Mouse (Mus musculus) right cerebral cortex, postnatal 4 days (tissue): ENCODE data around the gene Ackr3.
A peak's percentile ranks its signal among the peaks of the same experiment; 100 is the strongest.

ENCODE experiments used
- DNase-seq: peaks from one replicate; pipeline ENCODE4 v3.0.0-alpha.2; 2022

The Ackr3 gene

DNA sequence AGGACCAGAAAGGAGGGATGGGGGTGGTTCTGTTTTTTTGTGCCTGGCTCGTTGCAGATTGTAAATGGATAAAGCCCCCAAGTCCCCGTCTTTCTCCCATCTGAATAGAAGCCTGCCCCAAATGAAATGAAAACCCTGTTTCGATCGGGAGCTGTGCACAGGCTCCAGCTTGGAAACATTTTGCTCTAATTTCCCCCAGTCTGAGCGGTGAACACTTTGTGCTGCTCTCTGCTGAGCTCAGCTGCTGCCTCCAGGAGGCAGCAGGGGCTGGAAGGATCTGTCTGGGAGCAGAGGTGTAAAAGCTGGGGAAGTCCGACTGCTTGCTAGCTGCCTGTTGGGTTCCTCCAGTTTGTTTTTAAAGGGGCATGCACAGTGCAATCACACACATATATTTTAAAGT, 1.4 kb downstream of the Ackr3 start:
- peak; percentile 49 for DNase-seq

DNA sequence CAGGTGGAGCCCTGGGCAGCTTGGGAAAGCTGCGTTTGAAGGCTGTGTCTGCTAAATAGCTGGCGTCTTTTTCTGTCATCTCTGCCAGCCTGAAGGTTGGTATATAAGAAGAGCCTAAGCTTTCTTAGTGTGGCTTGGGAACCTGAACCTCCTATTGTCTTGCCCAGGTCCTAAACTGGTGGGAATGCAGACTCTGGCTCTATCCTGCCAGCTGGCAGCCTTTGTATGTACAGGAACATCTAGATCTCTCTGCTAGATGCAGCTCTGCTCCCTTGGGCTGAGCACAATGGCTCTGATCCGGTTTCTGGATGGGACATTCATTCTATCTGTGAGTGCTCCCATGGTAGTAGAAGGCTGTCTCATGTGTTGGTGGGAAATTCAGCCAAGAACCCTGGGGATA, 2.9 kb downstream of the Ackr3 start:
- DNase-seq = no peak

DNA sequence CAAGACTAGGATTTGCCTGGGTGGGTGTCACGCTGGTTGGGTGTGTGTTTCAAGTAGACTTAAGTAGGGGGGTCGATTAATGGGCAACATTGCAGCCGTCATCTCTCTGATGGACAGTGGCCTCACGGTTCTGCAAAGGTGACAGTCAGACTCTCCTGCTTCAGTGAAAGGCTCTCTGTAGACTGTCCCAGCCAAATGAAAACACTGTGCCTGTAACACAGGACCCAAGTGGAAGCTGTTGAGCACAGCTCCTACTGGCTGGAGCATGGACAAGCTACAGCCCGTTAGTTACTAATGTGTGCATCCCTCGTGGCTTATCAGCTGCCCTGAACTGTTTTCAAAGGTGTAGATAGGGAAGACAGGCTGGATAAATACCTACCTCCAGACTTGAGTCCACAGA, 3.5 kb downstream of the Ackr3 start:
- DNase-seq = no peak

DNA sequence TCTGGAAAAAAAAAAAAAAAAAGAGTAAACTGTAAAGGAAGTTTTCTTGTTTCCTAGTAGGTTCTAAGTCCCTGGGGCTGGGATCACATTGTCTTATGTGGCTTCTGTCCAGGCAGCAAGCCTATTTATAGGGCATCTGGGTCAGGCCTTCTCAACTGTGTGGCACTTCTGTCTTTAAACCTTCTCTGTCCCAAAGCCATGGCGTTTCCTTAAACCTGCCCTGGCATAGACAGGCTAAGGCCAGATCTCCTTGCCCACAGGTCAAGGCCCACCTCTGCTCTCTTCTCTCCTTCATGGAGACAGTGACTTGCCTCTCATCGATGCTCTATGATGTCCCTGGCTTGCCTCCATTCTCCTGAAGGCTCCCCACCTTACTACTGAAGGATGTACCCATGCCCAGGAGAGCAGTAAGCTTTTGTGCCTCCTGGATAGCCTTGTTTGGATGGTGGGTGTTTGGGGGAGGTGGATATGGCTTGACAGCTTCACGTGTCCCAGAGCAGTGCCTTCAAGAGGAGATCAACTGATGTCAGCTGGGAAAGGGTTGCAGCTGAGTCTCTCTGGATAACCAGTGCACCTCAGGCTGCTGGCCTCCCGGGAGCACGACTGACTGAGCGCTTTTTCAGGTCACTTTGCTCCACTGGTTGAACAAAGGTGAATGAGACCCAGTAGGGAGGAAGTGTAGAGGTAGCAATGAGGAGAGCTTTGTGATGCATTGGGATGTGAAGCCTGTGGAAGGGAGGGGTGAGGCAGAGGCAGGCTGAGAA, 4.1 kb downstream of the Ackr3 start:
- DNase-seq = no peak

DNA sequence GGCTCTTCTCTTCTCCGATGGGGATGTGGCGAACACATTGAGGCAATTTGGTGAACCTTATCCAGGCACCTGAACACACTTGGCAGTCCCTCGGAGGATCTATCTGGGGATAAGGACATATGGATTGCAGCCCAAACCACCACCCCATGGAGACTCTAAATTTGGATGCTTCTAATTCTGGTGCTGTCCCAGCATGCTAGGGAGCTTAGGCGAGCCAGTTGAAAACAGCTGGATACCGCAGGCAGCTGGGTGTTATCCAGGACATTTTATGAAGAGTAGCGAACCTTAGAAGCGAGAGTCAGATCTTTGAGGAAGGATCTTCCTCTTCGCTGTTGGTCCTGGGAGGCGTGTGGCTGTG, 4.7 kb downstream of the Ackr3 start:
- no peak for DNase-seq

DNA sequence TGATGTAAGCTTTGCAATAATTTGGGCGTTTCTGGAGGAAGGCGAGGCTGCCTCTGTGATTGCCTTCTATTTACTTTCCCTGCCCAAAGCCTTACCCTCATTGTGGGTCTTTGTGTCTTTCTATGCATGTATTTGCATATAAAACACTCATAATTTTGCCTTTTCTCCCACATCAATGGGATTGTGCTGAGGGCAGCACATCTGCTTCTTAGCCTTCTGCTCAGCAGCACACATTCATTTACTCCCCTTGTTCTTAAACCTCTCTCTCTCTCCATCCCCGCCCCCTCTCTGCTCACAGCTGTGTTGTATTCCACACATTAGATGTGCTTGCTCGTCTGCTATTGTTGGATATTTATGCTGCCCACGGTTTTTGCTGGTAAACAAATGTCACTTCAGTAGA, 5.3 kb downstream of the Ackr3 start:
- DNase-seq = no peak

DNA sequence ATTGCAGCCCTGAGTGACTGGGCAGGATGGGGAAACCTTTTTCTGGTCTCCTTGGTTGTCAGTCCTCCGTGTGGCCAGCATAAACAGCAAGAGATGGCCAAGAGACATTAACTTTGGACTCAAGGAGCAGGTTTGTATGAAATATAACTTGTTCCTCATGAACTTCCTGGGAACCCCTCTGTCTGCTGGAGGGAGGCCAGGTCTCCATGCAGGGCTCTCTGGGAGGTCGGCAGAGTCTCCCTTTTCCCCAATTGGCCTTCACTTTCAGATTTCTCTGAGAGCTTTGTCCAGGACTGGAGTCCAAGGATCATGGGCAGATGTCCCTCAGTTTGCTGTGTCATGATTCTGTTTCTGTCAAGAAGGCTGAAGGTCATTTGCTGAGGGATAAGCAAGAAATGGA, 6.0 kb downstream of the Ackr3 start:
- DNase-seq = no peak

DNA sequence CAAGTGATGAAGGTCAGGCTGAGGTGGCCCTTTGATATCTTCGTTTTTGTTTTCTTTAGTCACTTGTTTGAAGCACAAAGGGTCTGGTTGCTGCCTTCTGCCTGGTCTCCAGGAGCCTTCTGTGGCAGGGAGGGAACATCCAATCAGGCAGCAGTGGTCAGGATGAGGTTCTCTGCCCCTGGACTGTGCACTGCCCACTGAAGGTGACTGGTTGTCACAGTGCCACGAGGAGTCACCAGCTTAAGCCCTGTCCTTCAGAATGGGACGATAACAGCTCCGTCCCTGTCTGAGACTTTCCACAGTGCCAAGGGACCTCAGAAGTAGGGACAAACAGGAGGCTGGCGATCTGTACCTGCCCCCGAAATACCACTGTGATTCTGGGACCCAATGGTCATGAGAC, 6.6 kb downstream of the Ackr3 start:
- no peak for DNase-seq

DNA sequence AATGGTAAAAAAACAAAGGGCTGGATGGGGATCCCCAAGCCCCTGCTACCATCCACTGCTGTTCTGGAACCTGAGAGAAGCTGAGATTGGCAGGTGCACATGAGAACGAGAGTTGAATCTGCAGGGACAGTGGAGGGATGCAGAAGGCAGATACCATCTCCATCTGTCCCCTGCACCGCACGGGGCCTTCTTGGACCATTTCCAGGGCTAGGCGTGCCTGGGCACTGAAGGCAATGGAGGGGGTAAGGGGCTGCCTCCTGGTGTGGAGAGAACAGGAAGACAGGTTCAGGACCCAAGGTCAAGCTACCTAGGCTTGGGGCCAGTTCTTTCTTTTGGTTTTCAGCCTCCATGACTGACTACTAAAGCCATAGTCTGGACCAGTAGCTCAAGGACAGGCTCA, 7.0 kb downstream of the Ackr3 start:
- no peak for DNase-seq

DNA sequence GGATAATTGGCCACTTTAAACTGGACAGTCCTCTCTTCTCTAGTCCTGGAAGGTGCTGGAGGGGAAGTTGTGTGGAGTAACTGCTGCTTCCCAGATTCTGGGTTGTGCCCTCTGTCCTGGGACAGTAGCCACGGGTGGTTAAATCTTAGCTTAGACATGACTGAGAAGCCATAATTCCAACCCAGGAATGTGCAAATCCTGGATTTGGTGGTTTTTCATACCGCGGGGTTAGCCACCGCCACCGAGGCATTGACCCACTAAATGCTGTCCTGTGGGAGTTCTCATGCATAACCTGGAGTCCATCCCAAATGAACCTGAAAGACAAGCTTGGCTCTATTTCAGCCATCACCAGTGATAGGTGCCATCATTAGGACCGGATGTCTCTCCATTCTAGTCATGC, 8.6 kb downstream of the Ackr3 start:
- DNase-seq = no peak

DNA sequence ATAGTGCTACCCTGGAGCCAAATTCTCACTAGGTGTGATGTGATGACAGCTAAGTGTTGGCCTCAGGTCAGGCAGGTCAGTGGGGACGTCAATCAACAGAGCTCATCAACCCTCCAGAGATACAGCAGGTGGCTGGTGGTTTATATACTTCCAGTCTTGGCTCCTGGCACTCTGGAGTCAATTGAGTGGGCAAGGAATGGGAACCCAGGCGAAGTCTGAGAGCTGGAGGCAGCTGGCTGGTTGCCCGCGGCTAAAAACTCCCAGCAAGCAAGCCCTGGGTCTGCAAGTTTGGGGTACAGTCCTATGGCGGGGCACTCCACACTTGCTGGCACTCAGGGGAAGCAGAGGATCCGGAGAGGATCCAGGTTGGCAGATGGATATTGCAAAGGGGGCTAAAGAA, 9.1 kb downstream of the Ackr3 start:
- no peak for DNase-seq

DNA sequence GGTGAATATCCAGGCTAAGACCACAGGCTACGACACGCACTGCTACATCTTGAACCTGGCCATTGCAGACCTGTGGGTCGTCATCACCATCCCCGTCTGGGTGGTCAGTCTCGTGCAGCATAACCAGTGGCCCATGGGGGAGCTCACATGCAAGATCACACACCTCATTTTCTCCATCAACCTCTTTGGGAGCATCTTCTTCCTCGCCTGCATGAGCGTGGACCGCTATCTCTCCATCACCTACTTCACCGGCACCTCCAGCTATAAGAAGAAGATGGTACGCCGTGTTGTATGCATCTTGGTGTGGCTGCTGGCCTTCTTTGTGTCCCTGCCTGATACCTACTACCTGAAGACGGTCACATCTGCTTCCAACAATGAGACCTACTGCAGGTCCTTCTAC, 10.2 kb downstream of the Ackr3 start:
- DNase-seq = no peak

DNA sequence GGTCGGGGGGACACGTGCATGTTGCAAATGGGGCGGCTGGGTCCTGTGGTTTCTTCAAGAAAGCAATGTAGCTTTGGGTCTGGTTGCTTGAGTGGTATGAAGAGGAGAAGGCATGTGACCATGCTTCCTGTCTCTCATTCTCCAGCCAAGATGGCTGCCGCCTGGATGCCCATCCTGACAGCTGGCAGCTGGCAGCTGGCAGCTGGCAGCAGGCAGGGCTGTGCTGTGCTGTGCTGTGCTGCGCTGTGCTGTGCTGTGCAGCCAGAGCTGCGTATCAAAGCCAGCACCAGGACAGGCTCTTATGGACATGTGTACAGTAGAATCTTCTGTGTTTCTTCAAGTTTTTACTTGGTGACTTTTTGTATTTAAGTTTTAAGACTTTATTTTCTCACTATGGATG, 11.1 kb downstream of the Ackr3 start:
- DNase-seq = no peak

DNA sequence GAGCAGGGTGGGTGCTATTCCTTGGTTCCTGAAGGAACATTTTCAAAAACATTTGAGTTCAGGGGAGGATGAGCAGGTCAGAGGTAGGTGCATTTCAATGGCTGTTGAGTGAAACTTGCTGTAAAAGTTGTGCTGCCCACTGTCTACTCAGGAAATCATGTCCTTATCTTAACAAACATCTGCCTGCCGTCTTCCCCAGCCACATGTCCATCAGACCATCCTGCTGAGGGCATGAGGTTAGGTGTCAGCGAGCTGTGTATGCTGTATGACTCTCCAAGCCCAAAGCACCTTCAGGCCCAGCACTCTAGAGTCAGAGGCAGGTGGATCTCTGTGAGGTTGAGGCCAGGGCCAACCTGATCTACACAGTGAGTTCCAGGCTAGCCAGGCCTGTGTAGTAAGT, 12.1 kb downstream of the Ackr3 start:
- no peak for DNase-seq

DNA sequence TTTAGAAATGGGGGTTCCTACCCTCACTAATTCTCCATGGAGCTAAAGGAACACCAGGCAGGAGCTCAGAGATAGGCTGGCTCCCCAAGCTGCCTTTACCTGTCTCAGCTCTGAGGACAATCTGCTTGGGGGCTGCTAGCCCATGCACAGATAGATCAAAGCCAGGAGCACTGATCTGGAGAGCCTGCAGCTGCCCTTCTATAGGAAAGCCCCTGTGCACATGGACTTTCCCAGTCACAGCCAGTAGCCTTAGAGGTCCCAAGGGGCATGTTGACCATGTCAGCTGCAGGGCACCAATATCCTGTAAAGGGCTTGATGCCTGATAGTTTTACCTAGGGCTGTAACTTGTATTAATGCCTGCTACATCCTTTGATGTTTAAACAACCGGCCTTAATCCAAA, 12.6 kb downstream of the Ackr3 start:
- no peak for DNase-seq

DNA sequence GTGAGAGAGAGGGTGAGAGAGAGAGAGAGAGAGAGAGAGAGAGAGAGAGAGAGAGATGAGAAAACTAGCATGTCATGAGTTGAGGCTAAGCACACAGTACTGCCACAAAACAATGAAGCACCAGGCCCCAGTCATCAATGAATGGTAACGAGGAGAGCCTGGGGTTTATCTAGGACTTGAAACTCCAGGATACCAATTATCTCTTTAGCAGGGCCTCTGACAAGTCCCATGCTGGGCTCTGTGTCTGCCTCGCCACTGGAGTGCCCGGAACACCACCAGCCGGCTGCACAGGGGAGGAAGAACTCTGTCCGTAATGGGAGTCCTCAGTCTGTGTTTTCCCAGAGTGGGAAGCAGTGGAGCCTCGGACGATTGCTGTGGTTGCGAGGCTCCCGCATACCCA, 16.5 kb downstream of the Ackr3 start:
- no peak for DNase-seq

DNA sequence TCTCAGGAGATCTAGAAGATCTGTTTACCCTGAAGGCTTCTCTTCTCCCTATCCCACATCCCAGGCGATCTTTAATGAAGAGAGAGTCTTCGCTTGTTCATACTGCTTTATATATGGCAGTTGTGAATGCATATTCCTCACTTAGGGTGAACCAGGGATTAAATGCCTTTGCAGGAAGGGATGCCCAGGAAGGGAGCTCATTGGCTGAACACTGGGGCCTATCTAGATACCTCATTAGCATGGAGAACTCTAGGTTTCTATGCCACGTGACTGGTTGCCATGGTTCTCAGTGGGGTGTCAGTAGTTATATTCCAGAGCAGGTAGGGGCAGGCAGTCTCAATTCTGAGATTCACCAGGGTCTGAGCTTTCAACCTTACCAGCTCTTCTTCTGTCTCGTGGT, 17.1 kb downstream of the Ackr3 start:
- DNase-seq = no peak

DNA sequence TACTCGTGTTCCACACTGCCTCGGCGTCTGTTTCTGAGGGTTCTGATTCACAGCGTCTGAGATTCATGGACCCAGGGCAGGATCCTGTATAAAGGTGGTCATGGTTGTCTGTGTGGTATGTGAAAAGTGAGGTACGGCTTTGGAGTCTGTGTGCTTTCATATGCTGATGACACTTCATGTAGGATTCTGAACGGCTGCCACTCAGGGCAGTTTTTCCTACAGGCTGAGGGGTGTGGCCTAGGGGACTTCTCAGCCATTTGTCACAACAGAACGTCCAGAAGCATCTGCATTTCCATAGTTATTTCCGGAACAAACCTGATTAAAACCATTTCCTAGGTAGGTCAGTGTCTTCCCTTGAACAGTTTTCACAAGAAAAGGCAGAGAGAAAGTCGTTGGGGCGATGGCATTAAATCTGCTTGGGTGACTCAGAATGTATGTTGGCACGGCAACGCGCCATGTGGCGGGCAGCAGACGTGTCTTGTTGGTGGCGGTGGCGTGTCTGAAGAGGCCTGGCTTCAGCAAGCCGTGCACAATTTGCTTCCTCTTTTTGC, 18.1 kb downstream of the Ackr3 start:
- peak; percentile 67 for DNase-seq

DNA sequence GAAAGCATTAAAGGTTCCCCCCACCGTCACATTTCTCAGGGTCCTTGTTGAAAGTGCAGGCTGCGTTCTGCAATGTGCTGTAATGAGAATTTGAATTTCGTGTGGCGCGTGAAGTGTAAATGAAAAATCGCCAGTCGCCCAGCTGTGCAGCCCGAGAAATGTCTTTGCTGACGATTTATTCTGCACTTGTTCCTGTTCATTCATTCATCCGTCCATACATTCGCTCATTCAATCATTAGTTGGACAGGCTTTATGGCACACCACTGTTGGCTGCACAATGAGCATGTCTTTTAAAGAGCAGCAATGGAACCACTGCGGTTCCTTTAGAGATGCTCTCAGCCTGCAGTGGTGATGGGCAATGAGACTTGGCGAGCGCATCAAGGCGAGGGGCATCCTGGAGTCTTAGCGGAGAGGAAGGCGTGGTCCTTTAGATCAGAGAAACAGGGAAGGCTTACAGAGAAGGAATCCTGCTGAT, 18.7 kb downstream of the Ackr3 start:
- DNase-seq = no peak

DNA sequence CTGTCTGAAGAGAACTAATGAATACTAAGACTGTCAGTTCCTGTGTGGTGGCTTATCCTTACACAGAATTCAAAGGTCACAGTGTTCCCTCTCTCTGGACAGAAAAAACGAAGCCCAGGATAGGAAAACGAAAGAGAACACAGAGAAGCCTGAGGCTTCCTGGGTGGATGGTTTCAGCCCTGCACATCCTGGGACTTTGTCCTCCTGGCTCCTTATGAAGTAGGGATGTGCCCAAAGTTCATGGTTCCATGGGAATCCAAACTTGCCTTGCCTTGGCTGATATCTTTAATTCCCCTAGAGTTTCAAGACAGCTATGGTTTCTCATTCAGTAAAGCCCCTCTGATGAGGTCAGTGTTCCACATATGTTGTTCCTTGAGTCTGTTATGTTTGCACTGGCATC, 19.2 kb downstream of the Ackr3 start:
- DNase-seq = no peak

DNA sequence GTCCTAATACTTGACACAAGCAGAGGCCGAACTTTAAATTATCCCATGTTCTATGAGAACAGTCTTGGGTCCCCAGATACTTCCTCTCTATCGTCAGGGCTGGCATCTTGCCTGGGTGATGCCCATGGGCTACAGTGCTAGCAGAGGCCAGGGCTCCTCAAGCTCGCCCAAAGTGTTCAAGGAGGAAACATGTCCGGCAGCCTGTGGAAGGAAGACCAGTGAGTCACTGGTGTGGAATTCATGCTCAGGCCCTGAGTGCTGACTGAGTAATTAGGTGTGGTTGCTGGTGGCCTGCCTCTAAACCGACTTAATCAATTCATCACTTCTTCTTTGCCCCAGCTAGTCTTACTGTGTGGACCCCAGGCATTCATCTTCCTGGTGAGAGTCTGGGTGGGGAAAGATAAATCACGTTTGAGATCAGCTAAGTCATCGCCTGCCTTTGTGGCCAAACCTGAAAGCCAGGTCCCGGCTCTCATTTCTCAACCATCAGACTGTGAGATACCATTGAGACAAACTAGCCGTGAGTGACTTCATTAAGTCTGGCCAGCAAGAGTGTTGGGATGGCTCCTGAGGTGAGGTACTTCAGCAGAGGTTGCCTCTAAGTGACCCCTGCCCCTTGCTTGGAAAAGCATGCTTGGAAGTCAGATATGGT, 21.9 kb downstream of the Ackr3 start:
- DNase-seq = no peak

DNA sequence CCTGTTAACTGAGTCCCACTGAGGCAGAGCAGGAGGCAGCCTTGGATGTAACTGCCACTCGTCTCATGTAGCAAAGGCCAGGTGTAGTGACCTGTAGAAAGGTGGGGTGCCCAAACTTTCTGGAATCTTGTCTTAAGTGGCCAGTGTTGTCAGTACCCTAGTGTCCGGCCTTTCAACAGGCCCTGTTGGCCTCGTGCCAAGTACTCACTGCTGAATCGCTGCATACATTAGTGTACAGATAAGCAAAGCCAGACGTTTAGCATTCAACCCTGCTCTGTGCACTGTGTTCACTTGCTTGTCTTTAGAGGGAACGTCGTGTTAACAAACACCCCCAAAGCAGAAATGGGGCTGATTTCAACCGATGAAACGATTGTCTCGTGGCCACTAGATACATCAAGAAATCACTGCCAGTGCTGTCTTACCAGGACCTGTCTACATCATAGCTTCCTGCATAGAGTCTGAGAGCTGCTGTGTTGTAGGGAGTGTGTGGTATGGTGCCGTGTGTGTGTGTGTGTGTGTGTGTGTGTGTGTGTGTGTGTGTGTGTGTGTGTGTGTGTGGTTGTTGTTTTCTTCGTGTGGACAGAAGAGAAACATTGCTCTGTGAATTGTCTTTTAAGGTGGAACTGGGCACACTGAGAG, 24.0 kb downstream of the Ackr3 start:
- no peak for DNase-seq

DNA sequence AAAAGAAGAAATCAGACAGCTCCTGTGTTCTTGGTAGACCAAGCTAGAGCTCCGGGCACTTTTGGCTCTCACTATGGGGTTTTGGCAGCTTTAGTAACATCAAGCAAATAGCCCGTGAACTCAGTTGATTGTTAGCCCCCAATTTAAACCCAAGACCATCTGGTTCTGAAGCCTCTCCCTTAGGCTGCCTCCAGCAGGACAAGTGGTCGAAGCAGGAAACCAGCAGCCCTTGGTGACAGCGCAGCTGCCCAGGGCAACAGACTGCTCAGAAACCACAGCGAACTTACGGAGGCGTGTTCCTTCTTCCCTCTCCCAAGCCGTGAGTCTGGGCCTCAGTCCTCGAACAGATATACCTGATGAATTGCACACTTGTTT, 24.5 kb downstream of the Ackr3 start:
- DNase-seq = no peak

DNA sequence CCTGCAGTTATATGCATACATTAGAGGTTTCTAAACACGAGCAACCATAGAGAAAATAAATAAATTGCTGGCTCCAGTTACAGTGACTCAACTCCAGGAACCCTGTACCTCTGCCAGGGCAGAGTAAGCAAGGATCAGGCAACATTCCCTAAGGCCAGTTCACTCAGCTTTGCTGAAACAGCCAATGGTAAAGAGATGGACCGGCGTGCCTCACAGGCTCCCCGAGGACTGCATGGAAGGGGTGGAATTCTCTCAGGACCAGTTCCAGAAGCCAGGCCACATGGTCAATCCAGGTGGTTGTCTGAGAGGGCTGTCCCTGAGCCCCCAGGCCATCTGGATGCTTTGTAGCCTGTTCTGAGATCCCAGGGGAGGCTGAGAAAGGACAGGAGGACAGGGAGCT, 26.8 kb downstream of the Ackr3 start:
- DNase-seq = no peak
